Mouse (Mus musculus) naive thymus-derived CD4-positive, alpha-beta T cell, adult 2 months (primary cell): ENCODE data around the gene Gpld1.
"Not testable (repeated sequence)": the region's sequence is repeated elsewhere in the genome, so short reads cannot be mapped to it uniquely, and the experiment has no call there.

ENCODE experiments used
- DNase-seq: peaks from one replicate; pipeline ENCODE4 v3.0.0-alpha.2; 2011; ENCODE audit warnings: low read depth

The Gpld1 gene

GRCm38 (mm10) chr13:24947158-24947557, 4.2 kb downstream of the Gpld1 start:
- no peak for DNase-seq

- DNase-seq = no peak
Observed at GRCm38 (mm10) chr13:24948870-24949269, 5.9 kb downstream of the Gpld1 start.

- no peak for DNase-seq
Observed at GRCm38 (mm10) chr13:24952659-24953058, 9.7 kb downstream of the Gpld1 start.

GRCm38 (mm10) chr13:24955091-24955490, 12.1 kb downstream of the Gpld1 start:
- DNase-seq = no peak

- no peak for DNase-seq
Observed at GRCm38 (mm10) chr13:24955500-24955899, 12.5 kb downstream of the Gpld1 start.

GRCm38 (mm10) chr13:24958671-24959070, 15.7 kb downstream of the Gpld1 start:
- no peak for DNase-seq

GRCm38 (mm10) chr13:24960084-24960483, 17.1 kb downstream of the Gpld1 start:
- no peak for DNase-seq

GRCm38 (mm10) chr13:24962119-24962518, 19.2 kb downstream of the Gpld1 start:
- DNase-seq = no peak

- peak; percentile 67 for DNase-seq
Observed at GRCm38 (mm10) chr13:24965130-24965845, 22.3 kb downstream of the Gpld1 start.

- DNase-seq = no peak
Observed at GRCm38 (mm10) chr13:24965846-24966201, 22.9 kb downstream of the Gpld1 start.

GRCm38 (mm10) chr13:24971776-24972175, 28.8 kb downstream of the Gpld1 start:
- not testable (repeated sequence) for DNase-seq

- no peak for DNase-seq
Observed at GRCm38 (mm10) chr13:24976384-24976783, 33.4 kb downstream of the Gpld1 start.

GRCm38 (mm10) chr13:24977820-24978342, 34.9 kb downstream of the Gpld1 start:
- DNase-seq = no peak

- DNase-seq = no peak
Observed at GRCm38 (mm10) chr13:24981031-24981430, 38.1 kb downstream of the Gpld1 start.

- DNase-seq = no peak
Observed at GRCm38 (mm10) chr13:24985435-24985834, 42.5 kb downstream of the Gpld1 start.

- DNase-seq = peak; percentile 58
Observed at GRCm38 (mm10) chr13:24988391-24988790, 45.4 kb downstream of the Gpld1 start.

GRCm38 (mm10) chr13:24989006-24989405, 46.1 kb downstream of the Gpld1 start:
- DNase-seq = no peak

GRCm38 (mm10) chr13:24993160-24993559, 50.2 kb downstream of the Gpld1 start:
- DNase-seq = no peak

- no peak for DNase-seq
Observed at GRCm38 (mm10) chr13:24999538-24999937, 56.6 kb downstream of the Gpld1 start.

- DNase-seq = peak; percentile 16
Observed at GRCm38 (mm10) chr13:25002965-25003364, 60.0 kb downstream of the Gpld1 start.

GRCm38 (mm10) chr13:25007115-25007514, 64.2 kb downstream of the Gpld1 start:
- DNase-seq = peak; percentile 56

- no peak for DNase-seq
Observed at GRCm38 (mm10) chr13:25018316-25018715, 75.4 kb downstream of the Gpld1 start.

- DNase-seq = peak; percentile 92
Observed at GRCm38 (mm10) chr13:25019793-25020539, 77.0 kb downstream of the Gpld1 start, which contains the start of gene Mrs2. Gene Mrs2, minus strand, starts transcription at chr13:25020379.
